Mouse (Mus musculus): ENCODE data around the gene Sardh.

GRCm38 (mm10) chr2:27232376-27232775 lies 15.8 kb downstream of the Sardh start:
- TF ChIP-seq GATA1 (IDR thresholded peaks at IDR 0.05; ENCODE audit: low read length) = no peak
- TF ChIP-seq TAL1 (IDR thresholded peaks at IDR 0.05; ENCODE audit: low read length) = no peak
